Mouse (Mus musculus): ENCODE measurements around the gene Khnyn.

DNA sequence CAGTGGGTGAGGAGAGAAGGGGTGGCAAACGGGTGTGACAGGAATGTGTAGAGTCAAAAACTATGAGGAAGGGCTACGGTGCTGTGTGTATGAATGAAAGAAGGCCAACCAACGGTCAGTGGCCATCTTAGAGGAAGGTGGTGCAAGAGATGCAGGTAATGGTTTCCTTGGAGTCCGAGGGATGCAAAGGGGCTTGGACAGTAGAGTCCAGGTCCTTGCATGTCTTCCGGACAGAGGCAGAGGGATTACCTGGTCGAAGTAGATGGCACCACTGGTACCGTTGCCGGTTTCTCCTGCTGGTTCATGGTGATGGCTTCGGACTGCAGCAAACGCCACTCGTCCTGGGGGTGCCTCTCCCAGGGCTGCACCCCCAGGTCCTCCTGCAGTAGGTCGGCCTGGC lies 1.1 kb upstream of the Khnyn start:
- TF ChIP-seq CTCF (IDR thresholded peaks at IDR 0.05; ENCODE audit: low read depth) (no peak), EP300 (IDR thresholded peaks at IDR 0.05; ENCODE audit: low read depth) (no peak)
